Mouse (Mus musculus): ENCODE data around the gene Asic5.

GRCm38 (mm10) chr3:81976102-81976501 lies 6.0 kb upstream of the Asic5 start, which contains the start of gene Tdo2:
- TF ChIP-seq CTCF (IDR thresholded peaks at IDR 0.05; ENCODE audit: low read depth) (no peak), EP300 (IDR thresholded peaks at IDR 0.05; ENCODE audit: low read depth) (no peak)
